Mouse (Mus musculus): ENCODE data around the gene Cxcr5. TPM values are rescaled to one million over a fixed set of nuclear protein-coding genes. Genes with fewer than 3 reads are reported as not detected.

Cxcr5 gene
- polyA plus RNA-seq, 1 experiment from 2014 or later = 0.13 TPM

GRCm38 (mm10) chr9:44473184-44473583 is 88.5 kb downstream of the Cxcr5 start:
- no peak overlapping the region for H3K9ac ChIP-seq (ENCODE audit: low read length)
- no peak overlapping the region for H3K4me3 ChIP-seq (ENCODE audit: low read depth, low read length)
- H3K4me1 ChIP-seq (replicated peaks; ENCODE audit: control insufficient read depth, insufficient read depth) = no peaks in the 10 kb centered on the region
- TF ChIP-seq EP300 (optimal IDR thresholded peaks at IDR 0.05) = no peak
- peak; percentile 57 for TF ChIP-seq CTCF (IDR thresholded peaks at IDR 0.05; ENCODE audit: low read depth)
- no peak overlapping the region for H3K4me2 ChIP-seq (replicated peaks; ENCODE audit: low read depth)
- 52% methylated on average over 3 of the region's 3 CpGs for WGBS
- DNase-seq (ENCODE audit: low spot score) (no peak), ATAC-seq (ENCODE audit: low FRiP score, low TSS enrichment) (no peak)
- H3K36me3 ChIP-seq (ENCODE audit: control insufficient read depth, insufficient read depth, low read length) = no peaks in the 10 kb centered on the region
- H3K9me3 ChIP-seq (ENCODE audit: control insufficient read depth, low read length) = no peaks in the 10 kb centered on the region
- no peaks in the 10 kb centered on the region for H3K27me3 ChIP-seq (ENCODE audit: control insufficient read depth, insufficient read depth, low read length)
- no peak overlapping the region for H3K27ac ChIP-seq (replicated peaks)

DNA sequence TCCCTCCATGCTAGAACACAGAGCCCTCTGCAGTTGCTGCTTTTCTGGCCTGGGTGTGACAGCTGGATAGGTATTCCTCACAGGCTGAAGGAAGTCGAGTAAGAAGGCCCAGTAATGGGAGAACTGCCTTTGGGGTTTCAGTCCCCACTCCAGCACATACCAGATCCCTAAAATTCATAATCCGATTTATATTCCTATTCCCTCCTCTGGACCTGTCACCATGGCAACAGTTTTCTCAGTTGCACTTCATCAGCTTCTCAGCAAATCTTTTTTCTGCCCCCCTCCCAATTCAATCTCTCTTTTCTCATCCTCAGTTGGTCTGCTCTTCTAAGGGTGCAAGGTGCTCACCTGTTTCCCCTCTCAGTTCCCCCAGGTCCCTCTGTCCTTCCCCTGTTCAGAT is 92.9 kb downstream of the Cxcr5 start:
- WGBS = 49% methylated on average over 2 of the region's 2 CpGs
- no peak for ATAC-seq (ENCODE audit: low FRiP score, low TSS enrichment)

GRCm38 (mm10) chr9:44468224-44468623 is 93.5 kb downstream of the Cxcr5 start:
- H3K4me1 ChIP-seq (replicated peaks; ENCODE audit: control insufficient read depth, insufficient read depth) = no peaks in the 10 kb centered on the region
- H3K27me3 ChIP-seq (ENCODE audit: control insufficient read depth, insufficient read depth, low read length) = no peaks in the 10 kb centered on the region
- ATAC-seq (ENCODE audit: low FRiP score, low TSS enrichment) (no peak), DNase-seq (ENCODE audit: low spot score) (no peak)
- H3K4me3 ChIP-seq (ENCODE audit: low read depth, low read length) = no peak overlapping the region
- WGBS = 51% methylated on average over 7 of the region's 7 CpGs
- no peak overlapping the region for H3K9ac ChIP-seq (ENCODE audit: low read length)
- H3K27ac ChIP-seq (replicated peaks) = no peak overlapping the region
- no peak for TF ChIP-seq EP300 (optimal IDR thresholded peaks at IDR 0.05)
- no peak for TF ChIP-seq CTCF (IDR thresholded peaks at IDR 0.05; ENCODE audit: low read depth)
- H3K4me2 ChIP-seq (replicated peaks; ENCODE audit: low read depth) = no peak overlapping the region
- H3K9me3 ChIP-seq (ENCODE audit: control insufficient read depth, low read length) = no peaks in the 10 kb centered on the region
- no peaks in the 10 kb centered on the region for H3K36me3 ChIP-seq (ENCODE audit: control insufficient read depth, insufficient read depth, low read length)

More for the DNA sequence above, 92.9 kb downstream of the Cxcr5 start:
- TF ChIP-seq EP300 (optimal IDR thresholded peaks at IDR 0.05) (no peak), CTCF (IDR thresholded peaks at IDR 0.05; ENCODE audit: low read depth) (no peak)
- H3K27me3 ChIP-seq (ENCODE audit: control insufficient read depth, insufficient read depth, low read length) = no peaks in the 10 kb centered on the region
- H3K4me3 ChIP-seq (ENCODE audit: low read depth, low read length) = no peak overlapping the region
- H3K4me1 ChIP-seq (replicated peaks; ENCODE audit: control insufficient read depth, insufficient read depth) = no peaks in the 10 kb centered on the region
- H3K36me3 ChIP-seq (ENCODE audit: control insufficient read depth, insufficient read depth, low read length) = no peaks in the 10 kb centered on the region
- no peak for DNase-seq (ENCODE audit: low spot score)
- no peak overlapping the region for H3K4me2 ChIP-seq (replicated peaks; ENCODE audit: low read depth)
- H3K9me3 ChIP-seq (ENCODE audit: control insufficient read depth, low read length) = no peaks in the 10 kb centered on the region
- no peak overlapping the region for H3K9ac ChIP-seq (ENCODE audit: low read length)
- H3K27ac ChIP-seq (replicated peaks) = no peak overlapping the region

GRCm38 (mm10) chr9:44461950-44462349 is 99.7 kb downstream of the Cxcr5 start:
- no peaks in the 10 kb centered on the region for H3K36me3 ChIP-seq (ENCODE audit: control insufficient read depth, insufficient read depth, low read length)
- no peaks in the 10 kb centered on the region for H3K9me3 ChIP-seq (ENCODE audit: control insufficient read depth, low read length)
- no peak overlapping the region for H3K4me3 ChIP-seq (ENCODE audit: low read depth, low read length)
- H3K4me2 ChIP-seq (replicated peaks; ENCODE audit: low read depth) = no peak overlapping the region
- no peaks in the 10 kb centered on the region for H3K27me3 ChIP-seq (ENCODE audit: control insufficient read depth, insufficient read depth, low read length)
- no peaks in the 10 kb centered on the region for H3K4me1 ChIP-seq (replicated peaks; ENCODE audit: control insufficient read depth, insufficient read depth)
- H3K9ac ChIP-seq (ENCODE audit: low read length) = no peak overlapping the region
- TF ChIP-seq EP300 (optimal IDR thresholded peaks at IDR 0.05) = no peak
- no peak for TF ChIP-seq CTCF (IDR thresholded peaks at IDR 0.05; ENCODE audit: low read depth)
- 65% methylated on average over 5 of the region's 5 CpGs for WGBS
- H3K27ac ChIP-seq (replicated peaks) = no peak overlapping the region
- no peak for ATAC-seq (ENCODE audit: low FRiP score, low TSS enrichment)
- DNase-seq (ENCODE audit: low spot score) = no peak

Other genes with a start within 250 kb of the Cxcr5 start
- gene C2cd2l, start 241.6 kb downstream of the Cxcr5 start, polyA plus RNA-seq (2015; fragmentation: Nextera tagmentation; extraction: Ambion mirVana) = 7.4 and 7.5 TPM in 2 replicates
- 26.9 and 27.8 TPM in 2 replicates for gene Dpagt1, start 235.9 kb downstream of the Cxcr5 start, polyA plus RNA-seq (2015; fragmentation: Nextera tagmentation; extraction: Ambion mirVana)
- gene H2afx, start 227.2 kb downstream of the Cxcr5 start, polyA plus RNA-seq (2015; fragmentation: Nextera tagmentation; extraction: Ambion mirVana) = 78.7 and 93.6 TPM in 2 replicates
- 68.8 and 71.5 TPM in 2 replicates for gene Hmbs, start 217.6 kb downstream of the Cxcr5 start, polyA plus RNA-seq (2015; fragmentation: Nextera tagmentation; extraction: Ambion mirVana)
- gene Vps11, start 200.2 kb downstream of the Cxcr5 start, polyA plus RNA-seq (2015; fragmentation: Nextera tagmentation; extraction: Ambion mirVana) = 15.8 and 18.2 TPM in 2 replicates
- 18.0 and 18.5 TPM in 2 replicates for gene Hyou1, start 182.4 kb downstream of the Cxcr5 start, polyA plus RNA-seq (2015; fragmentation: Nextera tagmentation; extraction: Ambion mirVana)
- 18.1 and 18.4 TPM in 2 replicates for gene Slc37a4, start 165.0 kb downstream of the Cxcr5 start, polyA plus RNA-seq (2015; fragmentation: Nextera tagmentation; extraction: Ambion mirVana)
- 2,137 and 2,228 TPM in 2 replicates for gene Rps25, start 154.7 kb downstream of the Cxcr5 start, polyA plus RNA-seq (2015; fragmentation: Nextera tagmentation; extraction: Ambion mirVana)
- gene Trappc4, start 154.3 kb downstream of the Cxcr5 start, polyA plus RNA-seq (2015; fragmentation: Nextera tagmentation; extraction: Ambion mirVana) = 95.9 and 97.6 TPM in 2 replicates
- gene Ccdc84, start 143.3 kb downstream of the Cxcr5 start, polyA plus RNA-seq (2015; fragmentation: Nextera tagmentation; extraction: Ambion mirVana) = 16.4 and 16.6 TPM in 2 replicates
- gene Foxr1, start 120.7 kb downstream of the Cxcr5 start, polyA plus RNA-seq (2015; fragmentation: Nextera tagmentation; extraction: Ambion mirVana) = 0.05 TPM in 1 of 2 replicates, not detected in the other
- gene Upk2, start 106.9 kb downstream of the Cxcr5 start, polyA plus RNA-seq (2015; fragmentation: Nextera tagmentation; extraction: Ambion mirVana) = 5.4 and 7.0 TPM in 2 replicates
- gene Bcl9l, start 79.1 kb downstream of the Cxcr5 start, polyA plus RNA-seq (2015; fragmentation: Nextera tagmentation; extraction: Ambion mirVana) = 5.2 and 6.1 TPM in 2 replicates
- gene Ddx6, start 43.0 kb upstream of the Cxcr5 start, polyA plus RNA-seq (2015; fragmentation: Nextera tagmentation; extraction: Ambion mirVana) = 7.9 and 10.4 TPM in 2 replicates
- not detected in 2 replicates for gene Treh, start 111.4 kb upstream of the Cxcr5 start, polyA plus RNA-seq (2015; fragmentation: Nextera tagmentation; extraction: Ambion mirVana)
- gene Phldb1, start 173.3 kb upstream of the Cxcr5 start, polyA plus RNA-seq (2015; fragmentation: Nextera tagmentation; extraction: Ambion mirVana) = 14.9 and 15.8 TPM in 2 replicates
- 98.1 TPM in 2 replicates for gene Arcn1, start 206.0 kb upstream of the Cxcr5 start, polyA plus RNA-seq (2015; fragmentation: Nextera tagmentation; extraction: Ambion mirVana)
- gene Ift46, start 206.0 kb upstream of the Cxcr5 start, polyA plus RNA-seq (2015; fragmentation: Nextera tagmentation; extraction: Ambion mirVana) = 55.5 and 61.9 TPM in 2 replicates
- 1.7 and 1.9 TPM in 2 replicates for gene Tmem25, start 237.4 kb upstream of the Cxcr5 start, polyA plus RNA-seq (2015; fragmentation: Nextera tagmentation; extraction: Ambion mirVana)
- gene Ttc36, start 241.2 kb upstream of the Cxcr5 start, polyA plus RNA-seq (2015; fragmentation: Nextera tagmentation; extraction: Ambion mirVana) = 8.6 and 9.2 TPM in 2 replicates